Mouse (Mus musculus) retina, postnatal 1 day (tissue): ENCODE results near the gene Slc7a14.

ENCODE experiments used
- DNase-seq: peaks from one replicate; pipeline ENCODE4 v3.0.0-alpha.2; 2012

Slc7a14 gene

GRCm38 (mm10) chr3:31260329-31260963, 49.7 kb downstream of the Slc7a14 start:
- peak; percentile 75 for DNase-seq

- DNase-seq: no peak
Observed at GRCm38 (mm10) chr3:31259553-31260255, 50.5 kb downstream of the Slc7a14 start.

- no peak for DNase-seq
Observed at GRCm38 (mm10) chr3:31254427-31254826, 55.8 kb downstream of the Slc7a14 start.

DNA sequence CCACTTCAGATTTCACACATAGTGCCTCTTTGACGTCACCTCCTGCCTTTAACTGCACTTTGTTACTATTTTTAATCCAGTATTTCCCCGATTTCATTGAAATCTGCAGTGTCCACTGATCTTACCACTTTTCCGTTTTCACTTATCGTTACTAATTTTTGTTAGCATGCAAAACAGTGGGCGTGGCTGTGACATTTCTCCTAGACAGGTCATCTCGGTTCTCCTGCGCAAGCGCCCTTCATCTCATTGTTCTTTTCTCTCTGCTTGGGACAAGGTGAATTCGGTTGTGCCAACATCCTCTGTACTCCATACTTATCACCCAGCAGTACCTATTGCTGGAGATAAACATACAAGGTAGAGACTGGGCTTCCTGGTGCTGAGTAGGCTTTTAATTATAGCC, 56.3 kb downstream of the Slc7a14 start:
- DNase-seq: no peak

- DNase-seq: no peak
Observed at GRCm38 (mm10) chr3:31252566-31252965, 57.6 kb downstream of the Slc7a14 start.

- peak; percentile 30 for DNase-seq
Observed at GRCm38 (mm10) chr3:31243478-31243877, 66.7 kb downstream of the Slc7a14 start.

GRCm38 (mm10) chr3:31240840-31241239, 69.3 kb downstream of the Slc7a14 start:
- DNase-seq: peak; percentile 77

GRCm38 (mm10) chr3:31239645-31240044, 70.5 kb downstream of the Slc7a14 start:
- no peak for DNase-seq

DNA sequence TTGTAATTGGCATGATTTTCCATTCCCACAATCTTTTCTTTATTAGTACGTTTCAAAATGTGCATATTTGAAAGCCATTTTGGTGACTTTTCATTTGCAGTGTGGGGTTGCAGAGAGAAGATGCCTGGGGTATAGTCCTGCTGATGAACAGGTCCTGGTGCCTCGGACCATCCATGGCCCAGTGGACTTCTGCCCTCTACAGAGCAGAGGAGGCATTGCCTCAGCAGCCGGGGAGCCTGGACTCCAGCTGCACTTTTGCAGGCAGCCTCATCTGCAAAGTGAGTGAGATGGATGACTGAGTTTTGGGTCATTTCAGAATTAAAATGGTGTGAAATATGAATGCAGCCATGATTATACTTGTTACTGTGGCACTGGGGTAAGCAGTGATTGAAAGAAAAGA, 72.2 kb downstream of the Slc7a14 start:
- DNase-seq: peak; percentile 35

- DNase-seq: no peak
Observed at GRCm38 (mm10) chr3:31236146-31236545, 74.0 kb downstream of the Slc7a14 start.

DNA sequence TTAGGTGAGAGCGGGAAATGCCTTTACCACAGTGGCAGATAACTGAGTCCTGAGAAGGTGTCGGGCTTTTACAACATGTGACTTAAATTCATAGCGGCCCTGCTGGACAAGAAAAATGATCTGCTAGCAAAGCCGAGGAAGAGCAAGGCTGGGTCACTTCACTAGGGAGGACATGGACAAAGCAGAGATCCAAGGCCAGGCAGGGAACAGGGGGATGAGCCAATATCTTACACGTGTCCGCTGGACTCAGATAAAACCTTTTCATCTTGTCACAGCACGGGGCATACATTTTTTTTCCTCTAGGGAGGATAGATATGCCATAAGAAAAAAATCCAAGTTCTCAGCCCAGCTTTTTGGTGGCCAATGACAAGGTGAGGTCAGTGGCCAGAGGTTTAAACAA, 75.8 kb downstream of the Slc7a14 start:
- no peak for DNase-seq

DNA sequence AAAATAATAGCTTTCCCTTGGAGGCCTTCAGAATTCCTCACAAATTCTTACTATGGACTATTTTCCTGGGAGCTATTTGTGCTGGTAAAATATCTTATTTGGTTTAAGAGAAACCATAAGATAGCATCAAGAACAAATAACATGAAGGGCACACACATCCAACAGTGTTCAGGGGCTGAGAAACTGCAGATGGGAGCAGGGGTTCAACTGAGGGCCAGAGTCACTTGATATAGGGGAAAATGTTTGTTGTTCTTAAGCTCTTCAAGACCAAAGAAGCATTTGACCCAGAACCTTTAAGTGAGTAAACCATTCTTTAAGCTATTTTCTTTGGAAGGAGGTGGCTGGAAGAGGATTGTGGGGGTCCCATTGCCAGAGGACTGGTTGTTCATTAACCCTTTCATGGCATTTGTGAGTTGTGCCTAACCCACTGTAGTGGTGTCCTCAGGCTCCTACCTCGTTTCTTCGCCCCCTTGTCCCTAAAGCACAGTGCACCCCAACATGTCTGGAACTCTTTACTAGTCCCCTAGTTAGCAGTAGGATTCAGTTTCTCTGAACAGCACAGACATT, 76.3 kb downstream of the Slc7a14 start:
- no peak for DNase-seq

GRCm38 (mm10) chr3:31229281-31229680, 80.9 kb downstream of the Slc7a14 start:
- DNase-seq: no peak

DNA sequence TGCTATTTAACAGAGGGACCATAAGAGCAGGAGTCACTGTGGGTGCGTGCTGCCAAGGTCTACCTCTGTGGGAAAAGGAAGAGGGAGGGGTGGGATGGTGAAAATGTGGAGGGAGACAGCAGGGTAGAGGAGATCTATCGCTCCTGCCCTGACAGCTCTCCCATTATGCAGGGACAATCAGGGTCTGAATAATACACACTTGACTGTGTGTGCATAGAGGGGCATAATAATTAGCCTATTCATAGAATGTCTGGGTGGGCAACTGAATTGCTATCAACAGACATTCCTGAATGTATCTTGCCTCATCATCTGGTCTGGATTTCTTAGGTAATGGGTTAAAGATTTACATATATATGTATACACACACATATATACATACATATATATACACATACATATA, 81.7 kb downstream of the Slc7a14 start:
- no peak for DNase-seq

GRCm38 (mm10) chr3:31223551-31223950, 86.6 kb downstream of the Slc7a14 start:
- no peak for DNase-seq

DNA sequence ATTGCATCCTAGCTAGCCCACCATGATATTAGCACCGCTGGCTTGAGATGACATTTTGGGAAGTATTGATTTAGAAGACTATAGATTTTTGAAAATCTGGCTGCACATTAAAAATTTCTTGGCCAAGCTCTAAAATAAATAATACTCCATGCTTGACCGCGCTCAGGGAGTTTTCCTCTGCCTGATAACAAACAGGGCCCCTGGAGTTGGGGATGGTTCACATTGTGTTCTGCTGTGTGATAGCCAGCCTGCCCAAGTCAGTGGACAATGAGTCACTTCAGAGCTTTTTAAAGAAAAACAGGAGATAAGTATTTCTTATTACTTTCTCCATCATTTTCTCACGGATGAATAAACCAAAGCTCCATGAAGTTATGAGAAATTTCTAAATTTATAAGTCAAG, 90.1 kb downstream of the Slc7a14 start:
- DNase-seq: no peak

GRCm38 (mm10) chr3:31219483-31219882, 90.7 kb downstream of the Slc7a14 start:
- DNase-seq: no peak

DNA sequence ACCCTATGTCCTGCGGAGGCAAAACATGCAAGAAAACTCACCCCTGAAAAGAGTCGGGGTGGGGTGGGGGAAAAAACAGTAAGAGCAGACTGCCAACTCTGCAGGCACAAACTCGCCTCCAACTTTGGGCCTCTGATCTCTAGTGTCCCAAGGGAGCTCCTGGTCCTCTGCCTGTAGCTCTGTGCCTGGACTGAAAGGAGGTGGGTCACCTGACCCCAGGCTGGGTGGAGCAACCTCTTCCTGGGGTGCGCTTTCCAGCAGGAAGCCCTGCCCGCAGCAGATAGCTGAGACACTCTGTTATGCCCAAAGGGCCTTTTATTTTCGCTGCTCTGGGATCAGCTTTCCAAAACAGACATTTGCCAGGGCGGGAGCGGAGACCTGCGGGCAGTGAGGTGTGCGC, 92.7 kb downstream of the Slc7a14 start:
- DNase-seq: no peak

DNA sequence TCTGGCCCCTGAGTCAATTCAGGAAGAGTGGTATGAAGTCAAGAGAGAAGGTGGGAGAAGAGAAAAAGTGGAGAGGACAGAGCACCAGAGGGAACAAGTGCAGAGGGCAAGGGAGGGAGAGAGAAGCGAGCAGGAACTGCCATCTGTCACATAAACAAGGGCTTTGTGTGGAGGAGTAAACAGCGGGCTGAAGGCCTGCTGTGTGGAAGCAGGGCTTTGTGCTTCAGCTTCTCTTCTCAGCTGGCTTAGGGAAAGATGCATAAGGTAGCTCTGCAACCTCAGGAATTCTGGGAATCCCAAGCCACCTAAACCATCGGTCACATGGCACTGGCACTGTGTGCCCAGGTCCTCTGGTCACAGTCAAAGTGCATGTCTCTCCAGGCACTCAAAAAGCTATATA, 96.4 kb downstream of the Slc7a14 start:
- peak; percentile 60 for DNase-seq

DNA sequence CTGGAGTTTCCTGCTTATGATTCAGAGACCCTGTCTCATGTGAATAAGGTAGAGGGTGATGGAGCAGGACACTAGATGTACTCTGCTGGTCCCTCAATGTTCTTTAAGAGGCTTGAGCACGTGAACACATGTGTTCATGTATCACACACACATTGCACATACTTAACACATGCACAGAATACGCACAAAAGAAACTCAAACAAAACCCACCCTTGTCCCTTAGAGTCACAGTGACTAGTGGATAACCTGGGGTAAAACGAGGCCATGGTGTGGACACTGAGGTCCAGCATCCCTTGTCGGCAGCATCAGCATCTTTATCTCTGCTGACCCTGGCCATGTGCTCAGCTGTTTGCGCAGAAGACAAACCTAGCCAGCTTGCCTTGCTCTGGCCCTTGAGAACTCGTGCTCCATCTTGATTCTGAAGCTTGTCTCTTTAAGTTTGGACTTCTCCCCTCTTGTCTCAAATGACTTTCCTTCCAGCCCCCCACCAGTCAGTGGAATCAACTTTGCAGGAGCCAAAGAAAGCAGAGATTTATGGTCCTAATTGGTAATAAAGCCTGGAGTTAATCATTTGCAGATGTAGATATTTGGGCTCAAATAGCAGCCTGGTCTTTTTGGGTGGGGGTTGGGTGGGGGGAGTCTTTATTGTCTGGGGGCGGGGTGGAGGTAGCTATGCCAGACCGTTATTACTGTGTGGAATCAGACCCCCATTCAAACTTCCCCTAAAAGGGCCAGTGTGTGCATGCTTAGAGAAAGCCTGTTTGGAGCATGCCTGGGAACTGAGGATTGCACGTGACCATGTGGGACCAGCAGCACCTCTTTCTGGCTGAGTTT, 97.8 kb downstream of the Slc7a14 start:
- peak; percentile 19 for DNase-seq

DNA sequence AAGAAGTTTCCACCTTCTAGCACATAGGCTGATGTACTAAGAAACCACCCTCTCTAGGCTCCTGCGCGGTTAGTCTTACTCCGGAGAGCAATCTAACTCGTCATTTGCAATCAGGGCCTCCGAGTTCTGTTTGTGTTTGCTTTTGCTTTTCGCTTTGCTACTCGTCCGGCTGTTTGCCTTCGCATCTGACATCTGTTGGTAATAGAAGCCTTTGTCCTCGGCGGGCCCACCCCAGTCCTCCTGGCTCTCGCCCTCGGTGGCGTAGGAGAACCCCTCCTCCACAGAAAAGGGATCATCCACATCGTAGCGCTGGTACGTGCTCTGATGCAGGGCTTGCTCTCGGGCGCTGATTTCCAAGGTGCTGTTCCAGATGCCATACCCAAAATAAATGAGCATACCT, 101.2 kb downstream of the Slc7a14 start:
- DNase-seq: peak; percentile 35

DNA sequence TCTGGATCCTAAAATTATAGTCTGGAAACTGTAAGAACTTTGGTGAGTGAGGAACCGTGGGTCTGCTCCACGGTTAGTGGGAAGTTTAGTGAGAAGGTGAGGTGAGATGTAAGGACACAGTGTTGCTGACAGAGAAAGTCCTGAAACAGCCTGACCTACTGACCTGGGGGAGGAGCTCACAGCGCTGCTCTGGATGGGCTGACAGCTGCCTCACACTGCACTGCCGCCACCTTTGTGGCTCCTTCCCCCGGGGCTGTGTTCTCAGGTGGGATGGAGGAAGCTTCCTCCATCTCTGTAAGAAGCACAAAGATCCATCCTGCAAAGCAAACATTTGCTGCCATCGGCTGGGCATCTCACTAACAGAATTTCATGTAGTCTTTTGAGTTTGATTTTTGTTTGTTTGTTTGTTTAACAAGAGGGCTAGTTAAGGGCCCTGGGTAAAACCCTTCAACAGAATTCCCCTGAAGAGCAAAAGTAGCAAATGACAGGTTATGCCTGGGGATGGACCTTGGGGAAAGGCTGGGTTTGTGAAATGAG, 101.7 kb downstream of the Slc7a14 start:
- DNase-seq: peak; percentile 23

GRCm38 (mm10) chr3:31208046-31208445, 102.1 kb downstream of the Slc7a14 start:
- DNase-seq: no peak
